Mouse (Mus musculus): ENCODE measurements at regions not wholly inside any gene's neighbourhood (a gene's known extent, or its start where the extent isn't known, plus 50 kb on each side); places are given as distances from the start of the nearest gene placed in this dataset.

GRCm38 (mm10) chr3:81482742-81483141, 446.5 kb downstream of the Pdgfc start:
- H3K4me1 ChIP-seq (replicated peaks): no peaks in the 10 kb centered on the region
- H3K9ac ChIP-seq: no peak overlapping the region
- DNase-seq (no peak), ATAC-seq (ENCODE audit: low read depth) (no peak)
- H3K27ac ChIP-seq: no peak overlapping the region
- WGBS (ENCODE audit: insufficient replicate concordance): 56% methylated on average over 2 of the region's 2 CpGs
- H3K36me3 ChIP-seq: no peaks in the 10 kb centered on the region
- no peak overlapping the region for H3K4me3 ChIP-seq (replicated peaks)
- no peak overlapping the region for H3K4me2 ChIP-seq
- H3K27me3 ChIP-seq: no peaks in the 10 kb centered on the region
- no peaks in the 10 kb centered on the region for H3K9me3 ChIP-seq (replicated peaks)

- no peak overlapping the region for H3K4me3 ChIP-seq (replicated peaks)
- WGBS (ENCODE audit: insufficient replicate concordance): 60% methylated on average over 2 of the region's 2 CpGs
- H3K9ac ChIP-seq: no peak overlapping the region
- no peaks in the 10 kb centered on the region for H3K36me3 ChIP-seq
- no peaks in the 10 kb centered on the region for H3K9me3 ChIP-seq (replicated peaks)
- H3K27me3 ChIP-seq: no peaks in the 10 kb centered on the region
- no peaks in the 10 kb centered on the region for H3K4me1 ChIP-seq (replicated peaks)
- ATAC-seq (ENCODE audit: low read depth) (no peak), DNase-seq (no peak)
- H3K27ac ChIP-seq: no peak overlapping the region
- no peak overlapping the region for H3K4me2 ChIP-seq
These were observed 447.1 kb downstream of the Pdgfc start for GRCm38 (mm10) chr3:81483363-81483762.

- Histone ChIP-seq H3K27ac (no peak overlapping the region), H3K9me3 (replicated peaks) (no peaks in the 10 kb centered on the region), H3K9ac (no peak overlapping the region), H3K4me2 (no peak overlapping the region), H3K27me3 (no peaks in the 10 kb centered on the region), H3K4me3 (replicated peaks) (no peak overlapping the region), H3K4me1 (replicated peaks) (no peaks in the 10 kb centered on the region), H3K36me3 (no peaks in the 10 kb centered on the region)
- no peak for ATAC-seq (ENCODE audit: low read depth)
- no peak for DNase-seq
- WGBS (ENCODE audit: insufficient replicate concordance): 44% methylated on average over 1 of the region's 1 CpGs
These were observed 427.1 kb upstream of the Ctso start for GRCm38 (mm10) chr3:81505316-81505715.

GRCm38 (mm10) chr3:81508611-81509010, 423.8 kb upstream of the Ctso start:
- Histone ChIP-seq H3K4me2 (no peak overlapping the region), H3K27ac (no peak overlapping the region), H3K4me1 (replicated peaks) (no peaks in the 10 kb centered on the region), H3K9ac (no peak overlapping the region), H3K9me3 (replicated peaks) (no peaks in the 10 kb centered on the region), H3K4me3 (replicated peaks) (no peak overlapping the region), H3K27me3 (no peaks in the 10 kb centered on the region), H3K36me3 (no peaks in the 10 kb centered on the region)
- WGBS (ENCODE audit: insufficient replicate concordance): 56% methylated on average over 2 of the region's 2 CpGs
- no peak for ATAC-seq (ENCODE audit: low read depth)
- no peak for DNase-seq

GRCm38 (mm10) chr3:81521804-81522203, 410.6 kb upstream of the Ctso start:
- Histone ChIP-seq H3K4me3 (replicated peaks) (no peak overlapping the region), H3K27me3 (no peaks in the 10 kb centered on the region), H3K9ac (no peak overlapping the region), H3K27ac (no peak overlapping the region), H3K36me3 (no peaks in the 10 kb centered on the region), H3K4me2 (no peak overlapping the region), H3K4me1 (replicated peaks) (no peaks in the 10 kb centered on the region), H3K9me3 (replicated peaks) (no peaks in the 10 kb centered on the region)
- 66% methylated on average over 4 of the region's 4 CpGs for WGBS (ENCODE audit: insufficient replicate concordance)
- ATAC-seq (ENCODE audit: low read depth) (no peak), DNase-seq (no peak)

- no peaks in the 10 kb centered on the region for H3K4me1 ChIP-seq (replicated peaks)
- H3K9ac ChIP-seq: no peak overlapping the region
- DNase-seq: no peak
- H3K4me2 ChIP-seq: no peak overlapping the region
- no peaks in the 10 kb centered on the region for H3K36me3 ChIP-seq
- WGBS (ENCODE audit: insufficient replicate concordance): 74% methylated on average over 1 of the region's 1 CpGs
- no peak overlapping the region for H3K27ac ChIP-seq
- H3K27me3 ChIP-seq: no peaks in the 10 kb centered on the region
- ATAC-seq (ENCODE audit: low read depth): no peak
- no peak overlapping the region for H3K4me3 ChIP-seq (replicated peaks)
- H3K9me3 ChIP-seq (replicated peaks): no peaks in the 10 kb centered on the region
These were observed 401.5 kb upstream of the Ctso start for GRCm38 (mm10) chr3:81530872-81531271.

- Histone ChIP-seq H3K9ac (no peak overlapping the region), H3K4me1 (replicated peaks) (no peaks in the 10 kb centered on the region), H3K27ac (no peak overlapping the region), H3K27me3 (no peaks in the 10 kb centered on the region), H3K4me3 (replicated peaks) (no peak overlapping the region), H3K4me2 (no peak overlapping the region), H3K9me3 (replicated peaks) (no peaks in the 10 kb centered on the region), H3K36me3 (no peaks in the 10 kb centered on the region)
- DNase-seq (no peak), ATAC-seq (ENCODE audit: low read depth) (peak; percentile 41; the same call in 1 of the 2 replicates)
- WGBS (ENCODE audit: insufficient replicate concordance): 59% methylated on average over 4 of the region's 4 CpGs
These were observed 396.8 kb upstream of the Ctso start for GRCm38 (mm10) chr3:81535448-81536205.

- Histone ChIP-seq H3K4me2 (no peak overlapping the region), H3K4me3 (replicated peaks) (no peak overlapping the region), H3K27ac (no peak overlapping the region), H3K4me1 (replicated peaks) (no peaks in the 10 kb centered on the region), H3K9ac (no peak overlapping the region), H3K36me3 (no peaks in the 10 kb centered on the region), H3K9me3 (replicated peaks) (no peaks in the 10 kb centered on the region), H3K27me3 (no peaks in the 10 kb centered on the region)
- DNase-seq (no peak), ATAC-seq (ENCODE audit: low read depth) (no peak)
- 60% methylated on average over 7 of the region's 7 CpGs for WGBS (ENCODE audit: insufficient replicate concordance)
These were observed 377.6 kb upstream of the Ctso start for GRCm38 (mm10) chr3:81554773-81555172.

GRCm38 (mm10) chr3:81562610-81563258, 369.7 kb upstream of the Ctso start:
- 55% methylated on average over 2 of the region's 2 CpGs for WGBS (ENCODE audit: insufficient replicate concordance)
- no peaks in the 10 kb centered on the region for H3K9me3 ChIP-seq (replicated peaks)
- DNase-seq: no peak
- H3K36me3 ChIP-seq: no peaks in the 10 kb centered on the region
- no peak for ATAC-seq (ENCODE audit: low read depth)
- H3K27me3 ChIP-seq: no peaks in the 10 kb centered on the region
- no peak overlapping the region for H3K4me2 ChIP-seq
- H3K4me3 ChIP-seq (replicated peaks): no peak overlapping the region
- no peak overlapping the region for H3K9ac ChIP-seq
- no peaks in the 10 kb centered on the region for H3K4me1 ChIP-seq (replicated peaks)
- no peak overlapping the region for H3K27ac ChIP-seq

GRCm38 (mm10) chr3:81563858-81564756, 368.3 kb upstream of the Ctso start:
- Histone ChIP-seq H3K9me3 (replicated peaks) (no peaks in the 10 kb centered on the region), H3K27ac (no peak overlapping the region), H3K9ac (no peak overlapping the region), H3K27me3 (no peaks in the 10 kb centered on the region), H3K4me3 (replicated peaks) (no peak overlapping the region), H3K36me3 (no peaks in the 10 kb centered on the region), H3K4me1 (replicated peaks) (no peaks in the 10 kb centered on the region), H3K4me2 (no peak overlapping the region)
- WGBS (ENCODE audit: insufficient replicate concordance): 54% methylated on average over 7 of the region's 7 CpGs
- no peak for ATAC-seq (ENCODE audit: low read depth)
- no peak for DNase-seq

GRCm38 (mm10) chr3:81564757-81565063, 367.7 kb upstream of the Ctso start:
- ATAC-seq (ENCODE audit: low read depth) (no peak), DNase-seq (no peak)
- H3K9me3 ChIP-seq (replicated peaks): no peaks in the 10 kb centered on the region
- WGBS (ENCODE audit: insufficient replicate concordance): 31% methylated on average over 1 of the region's 1 CpGs
- no peak overlapping the region for H3K4me2 ChIP-seq
- no peak overlapping the region for H3K4me3 ChIP-seq (replicated peaks)
- no peaks in the 10 kb centered on the region for H3K4me1 ChIP-seq (replicated peaks)
- H3K27me3 ChIP-seq: no peaks in the 10 kb centered on the region
- H3K27ac ChIP-seq: no peak overlapping the region
- H3K36me3 ChIP-seq: no peaks in the 10 kb centered on the region
- H3K9ac ChIP-seq: no peak overlapping the region
